Mouse (Mus musculus) forebrain, embryonic 14.5 days (tissue): Measurements from ENCODE around the gene Nanos3. TPM values are rescaled to one million over a fixed set of nuclear protein-coding genes. Genes with fewer than 3 reads are reported as not detected.
A peak's percentile ranks its signal among the peaks of the same experiment; 100 is the strongest.

Experiments used
- ATAC-seq: fragments of 200-750 bp; cut with Nextera tagmentation; 2 replicates; pipeline ENCODE4 v1.8.0; 2017; ENCODE audit warnings: mild to moderate bottlenecking, moderate library complexity
- DNase-seq: peaks from one replicate; pipeline ENCODE4 v3.0.0-alpha.2; 2015; ENCODE audit warnings: low spot score
- H3K27ac ChIP-seq: fragments of 300-500 bp; sonication (generic); 2 replicates; pipeline ENCODE4 v1.5.1; 2014; ENCODE audit warnings: low read depth, mild to moderate bottlenecking, control low read depth, low read length, moderate library complexity
- H3K27me3 ChIP-seq: fragments of 300-500 bp; sonication (generic); replicated peaks from 2 replicates; pipeline ENCODE4 v1.6.1; 2014; ENCODE audit warnings: low read length, control low read depth, mixed read lengths; ENCODE audit not compliant: control insufficient read depth, insufficient read depth
- H3K36me3 ChIP-seq: fragments of 300-500 bp; sonication (generic); 2 replicates; pipeline ENCODE4 v1.6.1; 2014; ENCODE audit warnings: low read length, control low read depth; ENCODE audit not compliant: control insufficient read depth, insufficient read depth
- H3K4me1 ChIP-seq: fragments of 300-500 bp; sonication (generic); 2 replicates; pipeline ENCODE4 v1.6.1; 2014; ENCODE audit warnings: antibody characterized with exemption, low read length, control low read depth; ENCODE audit not compliant: control insufficient read depth, insufficient read depth
- H3K4me2 ChIP-seq: fragments of 300-500 bp; sonication (generic); 2 replicates; pipeline ENCODE4 v1.6.1; 2014; ENCODE audit warnings: mild to moderate bottlenecking, control low read depth, low read length
- H3K4me3 ChIP-seq: fragments of 300-500 bp; sonication (generic); 2 replicates; pipeline ENCODE4 v1.5.1; 2014; ENCODE audit warnings: low read depth, low read length, control low read depth
- H3K9ac ChIP-seq: fragments of 300-500 bp; sonication (generic); 2 replicates; pipeline ENCODE4 v1.6.1; 2014; ENCODE audit warnings: mild to moderate bottlenecking, low read length, control low read depth, moderate library complexity
- H3K9me3 ChIP-seq: fragments of 300-500 bp; sonication (generic); replicated peaks from 2 replicates; pipeline ENCODE4 v1.6.1; 2016; ENCODE audit warnings: low read length, control low read depth, mixed read lengths; ENCODE audit not compliant: control insufficient read depth
- WGBS: fragments of 180-500 bp; shearing (Covaris S2); extraction: QIAGEN DNeasy Blood & Tissue Kit; methylation state at CpG from one replicate; pipeline ENCODE4 v1.1.7; 2014; 5-methylcytosine and 5-hydroxymethylcytosine counted together
- polyA plus RNA-seq: library from polyadenylated mRNA; unstranded; fragments of >200 nt; fragmentation: Nextera tagmentation; extraction: Ambion mirVana; gene quantifications from 2 replicates; pipeline ENCODE4 v1.2.1, GENCODE M21; 2014

Gene Nanos3
- polyA plus RNA-seq, 1 experiment from 2014 or later, result 8.3 TPM

DNA sequence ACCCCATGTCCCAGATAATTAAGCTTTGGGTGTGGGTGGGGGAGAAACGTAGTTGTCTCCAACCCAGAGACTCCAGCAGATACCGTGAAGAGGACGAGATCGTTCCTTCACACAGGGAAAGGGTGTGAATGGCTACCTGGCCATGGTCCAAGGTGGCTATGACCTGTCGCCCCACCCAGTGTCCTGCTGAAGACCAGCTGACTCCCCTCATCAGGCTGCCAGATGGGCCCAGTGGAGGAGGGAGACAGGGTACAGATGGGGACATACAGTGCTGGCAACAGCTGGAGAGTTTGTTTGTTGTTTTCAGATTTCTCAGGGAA, 36.5 kb downstream of the Nanos3 start:
- Histone ChIP-seq H3K4me3 (peak overlapping the region; percentile 69; the same call in 1 of the 2 replicates), H3K4me1 (peaks cover 11% of the 10 kb centered on the region), H3K9ac (peak overlapping the region; percentile 87; the same call in 1 of the 2 replicates), H3K4me2 (peak overlapping the region; percentile 83), H3K9me3 (no peaks in the 10 kb centered on the region), H3K27ac (no peak overlapping the region), H3K36me3 (peaks cover 11% of the 10 kb centered on the region), H3K27me3 (no peaks in the 10 kb centered on the region)
- DNase-seq, result no peak
- no peak for ATAC-seq
- WGBS, result 92% methylated on average over 5 of the region's 5 CpGs

DNA sequence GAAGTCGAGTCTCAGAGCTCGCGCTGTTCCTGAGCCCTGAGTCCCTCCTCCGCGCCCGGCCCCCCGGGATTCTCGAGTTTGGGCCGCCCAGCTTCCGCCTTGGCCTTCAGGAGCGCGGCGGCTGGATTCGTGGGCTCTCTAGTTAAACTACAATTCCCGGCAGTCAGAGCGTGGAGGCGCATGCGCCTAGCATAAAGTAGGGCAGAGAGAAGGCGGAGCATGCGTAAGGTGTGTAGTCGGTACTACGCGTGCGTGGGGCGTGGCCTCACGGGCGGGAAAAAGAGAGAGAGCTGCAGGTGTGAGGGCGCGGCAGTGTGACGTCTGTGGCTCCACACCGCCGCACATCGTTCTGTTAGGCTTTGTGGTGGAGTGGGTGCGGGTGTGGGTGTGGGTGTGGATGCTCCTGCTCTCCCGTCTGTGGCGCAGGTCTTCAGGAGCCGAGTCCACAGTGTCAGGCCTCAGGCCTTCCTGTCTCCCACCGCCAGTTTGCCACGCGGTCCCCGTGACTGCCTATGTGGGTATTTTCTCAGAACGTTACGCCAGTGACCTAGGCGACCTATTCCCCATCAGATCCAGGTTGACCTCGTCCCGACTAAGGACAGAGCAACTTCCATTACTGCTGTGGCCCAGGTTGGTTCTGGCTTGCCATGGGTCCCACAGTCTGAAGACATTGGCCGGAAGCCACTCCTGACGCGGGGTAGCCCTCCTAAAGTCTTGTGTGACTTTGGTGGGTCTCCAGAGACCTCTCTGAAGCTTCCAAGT, 37.1 kb downstream of the Nanos3 start, which contains the start of the genes Cc2d1a and 4930432K21Rik:
TSS of gene Cc2d1a (minus strand) at position 168 of the 762 bp plus-strand sequence.
TSS of gene 4930432K21Rik (plus strand) at position 257 of the 762 bp plus-strand sequence.
- no peaks in the 10 kb centered on the region for H3K9me3 ChIP-seq
- peak within 1 kb of the TSS; percentile 83 for H3K4me2 ChIP-seq
- WGBS, result 21% methylated on average over 45 of the region's 49 CpGs
- H3K9ac ChIP-seq, result peak within 1 kb of the TSS; percentile 87
- peaks cover 16% of the 10 kb centered on the region for H3K36me3 ChIP-seq
- H3K4me3 ChIP-seq, result peak within 1 kb of the TSS; percentile 69
- peak; percentile 97 for ATAC-seq
- peaks cover 11% of the 10 kb centered on the region for H3K4me1 ChIP-seq
- DNase-seq, result peak; percentile 98
- H3K27ac ChIP-seq, result no peak within 1 kb of the TSS
- H3K27me3 ChIP-seq, result no peaks in the 10 kb centered on the region

- DNase-seq (peak; percentile 10), ATAC-seq (0 out of 2 replicates have a peak, but pooled peaks have one; percentile 14)
- Histone ChIP-seq H3K4me1 (peaks cover 11% of the 10 kb centered on the region), H3K9ac (peak overlapping the region; percentile 87), H3K27ac (no peak overlapping the region), H3K27me3 (no peaks in the 10 kb centered on the region), H3K9me3 (no peaks in the 10 kb centered on the region), H3K36me3 (peaks cover 23% of the 10 kb centered on the region), H3K4me2 (peak overlapping the region; percentile 83), H3K4me3 (peak overlapping the region; percentile 69)
- WGBS, result 5% methylated on average over 14 of the region's 14 CpGs
These were observed 37.7 kb downstream of the Nanos3 start for GRCm38 (mm10) chr8:84147324-84147766.

- Histone ChIP-seq H3K9ac (no peak overlapping the region), H3K9me3 (no peaks in the 10 kb centered on the region), H3K4me3 (no peak overlapping the region), H3K4me2 (no peak overlapping the region), H3K27ac (no peak overlapping the region), H3K4me1 (peaks cover 11% of the 10 kb centered on the region), H3K27me3 (no peaks in the 10 kb centered on the region), H3K36me3 (peaks cover 46% of the 10 kb centered on the region)
- 92% methylated on average over 8 of the region's 8 CpGs for WGBS
- DNase-seq, result no peak
- ATAC-seq, result no peak
These were observed 40.3 kb downstream of the Nanos3 start for GRCm38 (mm10) chr8:84144636-84145245.

DNA sequence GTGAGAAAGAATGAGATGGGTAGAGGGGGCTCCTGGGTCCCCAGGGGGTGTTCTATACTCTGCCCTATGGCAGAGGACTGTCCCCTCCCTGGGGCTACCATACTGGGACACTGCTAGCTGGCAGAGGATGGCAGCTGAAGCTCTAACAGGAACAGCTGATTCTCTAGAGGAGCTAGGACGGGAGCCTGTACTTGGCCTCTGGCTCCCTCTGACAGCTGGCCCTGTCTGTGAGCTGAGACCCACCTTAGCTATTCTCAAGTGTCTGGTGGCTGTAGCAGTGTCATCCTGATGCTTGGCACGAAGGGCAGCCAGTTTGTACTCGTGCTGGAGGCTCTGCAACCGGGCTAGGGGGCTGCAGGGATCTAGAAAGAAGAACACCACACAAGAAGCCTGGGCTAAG, 44.2 kb downstream of the Nanos3 start:
- Histone ChIP-seq H3K4me1 (no peaks in the 10 kb centered on the region), H3K9ac (no peak overlapping the region), H3K27ac (no peak overlapping the region), H3K4me3 (no peak overlapping the region), H3K27me3 (no peaks in the 10 kb centered on the region), H3K4me2 (no peak overlapping the region), H3K9me3 (no peaks in the 10 kb centered on the region), H3K36me3 (peaks cover 85% of the 10 kb centered on the region)
- DNase-seq (no peak), ATAC-seq (no peak)
- WGBS, result 87% methylated on average over 4 of the region's 4 CpGs

GRCm38 (mm10) chr8:84137848-84138247, 47.2 kb downstream of the Nanos3 start:
- Histone ChIP-seq H3K36me3 (peaks cover 98% of the 10 kb centered on the region), H3K9me3 (no peaks in the 10 kb centered on the region), H3K4me3 (no peak overlapping the region), H3K4me1 (no peaks in the 10 kb centered on the region), H3K4me2 (no peak overlapping the region), H3K27ac (no peak overlapping the region), H3K9ac (no peak overlapping the region), H3K27me3 (no peaks in the 10 kb centered on the region)
- ATAC-seq (no peak), DNase-seq (no peak)
- WGBS, result 92% methylated on average over 3 of the region's 3 CpGs

DNA sequence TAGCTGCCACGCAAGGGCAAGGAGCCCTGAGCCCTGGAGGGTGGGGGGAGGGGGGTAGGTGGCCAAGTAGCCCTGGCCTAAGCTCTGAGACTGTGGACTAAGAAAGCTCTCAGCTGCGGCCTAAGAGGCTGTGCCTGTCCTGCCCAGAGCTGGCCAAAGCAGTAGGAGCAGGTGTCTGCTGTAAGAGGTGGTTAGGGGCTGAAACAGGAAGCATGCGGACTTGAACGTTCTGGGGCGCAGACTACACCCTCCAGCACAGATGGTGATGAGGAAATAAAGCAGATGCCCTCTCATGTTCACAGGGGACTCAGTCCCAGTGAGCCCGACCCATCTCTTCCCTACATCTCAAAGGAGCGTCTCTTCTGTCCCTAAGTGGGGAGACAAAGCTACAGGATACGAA, 52.8 kb downstream of the Nanos3 start:
- no peaks in the 10 kb centered on the region for H3K27me3 ChIP-seq
- H3K36me3 ChIP-seq, result peaks cover 58% of the 10 kb centered on the region
- ATAC-seq, result no peak
- H3K9me3 ChIP-seq, result no peaks in the 10 kb centered on the region
- no peak overlapping the region for H3K4me2 ChIP-seq
- DNase-seq, result no peak
- no peak overlapping the region for H3K27ac ChIP-seq
- H3K4me1 ChIP-seq, result no peaks in the 10 kb centered on the region
- H3K9ac ChIP-seq, result no peak overlapping the region
- no peak overlapping the region for H3K4me3 ChIP-seq
- 88% methylated on average over 8 of the region's 8 CpGs for WGBS

- H3K4me2 ChIP-seq, result no peak overlapping the region
- 49% methylated on average over 30 of the region's 30 CpGs for WGBS
- no peak overlapping the region for H3K4me3 ChIP-seq
- DNase-seq (no peak), ATAC-seq (no peak)
- no peaks in the 10 kb centered on the region for H3K9me3 ChIP-seq
- H3K36me3 ChIP-seq, result peaks cover 44% of the 10 kb centered on the region
- no peak overlapping the region for H3K27ac ChIP-seq
- no peaks in the 10 kb centered on the region for H3K27me3 ChIP-seq
- no peaks in the 10 kb centered on the region for H3K4me1 ChIP-seq
- H3K9ac ChIP-seq, result peak overlapping the region; percentile 46; the same call in 1 of the 2 replicates
These were observed 54.2 kb downstream of the Nanos3 start for GRCm38 (mm10) chr8:84130806-84131205.

GRCm38 (mm10) chr8:84128277-84128676, 56.7 kb downstream of the Nanos3 start:
- no peak; the same call in 1 of the 2 replicates for ATAC-seq

More at GRCm38 (mm10) chr8:84128277-84128676, 56.7 kb downstream of the Nanos3 start:
- Histone ChIP-seq H3K27me3 (no peaks in the 10 kb centered on the region), H3K4me3 (no peak overlapping the region), H3K9ac (no peak overlapping the region), H3K9me3 (no peaks in the 10 kb centered on the region), H3K36me3 (peaks cover 19% of the 10 kb centered on the region), H3K27ac (no peak overlapping the region), H3K4me1 (no peaks in the 10 kb centered on the region), H3K4me2 (no peak overlapping the region)
- WGBS, result 71% methylated on average over 8 of the region's 8 CpGs
- DNase-seq, result no peak
